Mouse (Mus musculus): ENCODE measurements at regions not wholly inside any gene's neighbourhood (a gene's known extent, or its start where the extent isn't known, plus 50 kb on each side); places are given as distances from the start of the nearest gene placed in this dataset.

DNA sequence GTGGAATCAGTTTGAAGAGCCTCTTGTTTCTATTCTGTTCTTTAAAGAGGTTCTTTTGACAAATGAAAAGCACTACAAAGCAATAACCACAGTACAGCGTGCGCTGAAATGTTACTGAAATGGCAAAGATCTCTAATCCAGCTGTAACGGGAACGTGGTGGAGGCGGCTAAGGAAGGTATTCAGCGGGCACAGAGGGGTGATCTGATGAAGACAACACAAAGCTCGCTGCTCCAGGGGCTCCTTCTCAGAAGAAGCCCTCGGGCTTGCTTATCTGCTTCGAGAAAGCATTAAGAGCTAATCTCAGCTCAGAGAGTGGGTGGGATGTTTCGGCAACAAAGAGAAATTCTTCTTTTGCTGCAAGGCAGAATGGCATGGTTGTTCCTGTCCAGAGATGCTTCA lies 258.2 kb upstream of the Arrdc4 start:
- no peaks in the 10 kb centered on the region for H3K4me1 ChIP-seq (replicated peaks)
- no peak overlapping the region for H3K27ac ChIP-seq
- no peaks in the 10 kb centered on the region for H3K9me3 ChIP-seq
- no peaks in the 10 kb centered on the region for H3K27me3 ChIP-seq (replicated peaks)
- H3K4me3 ChIP-seq (replicated peaks): no peak overlapping the region
- no peak overlapping the region for H3K9ac ChIP-seq
- no peak for ATAC-seq
- no peak overlapping the region for H3K4me2 ChIP-seq (replicated peaks)
- 82% methylated on average over 10 of the region's 10 CpGs for WGBS
- H3K36me3 ChIP-seq: no peaks in the 10 kb centered on the region

DNA sequence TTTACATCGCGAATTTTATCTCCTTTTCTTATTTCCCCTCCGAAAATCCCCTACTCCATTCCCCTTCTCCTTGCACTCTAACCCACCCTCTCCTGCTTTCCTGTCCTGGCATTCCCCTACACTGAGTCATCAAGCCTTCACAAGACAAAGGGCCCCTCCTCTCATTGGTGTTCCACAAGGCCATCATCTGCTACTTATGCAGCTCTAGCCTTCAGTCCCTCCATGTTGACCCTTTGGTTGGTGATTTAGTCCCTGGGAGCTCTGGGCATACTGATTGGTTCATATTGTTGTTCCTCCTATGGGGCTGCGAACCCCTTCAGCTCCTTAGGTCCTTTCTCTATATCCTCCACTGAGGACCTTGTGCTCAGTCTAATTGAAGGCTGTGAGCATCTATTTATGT lies 239.0 kb upstream of the Arrdc4 start:
- Histone ChIP-seq H3K4me1 (replicated peaks) (no peaks in the 10 kb centered on the region), H3K9ac (no peak overlapping the region), H3K36me3 (no peaks in the 10 kb centered on the region), H3K27me3 (replicated peaks) (no peaks in the 10 kb centered on the region), H3K4me2 (replicated peaks) (no peak overlapping the region), H3K9me3 (no peaks in the 10 kb centered on the region), H3K27ac (no peak overlapping the region), H3K4me3 (replicated peaks) (no peak overlapping the region)
- no peak for ATAC-seq
- WGBS: 89% methylated on average over 4 of the region's 4 CpGs

- Histone ChIP-seq H3K9me3 (no peaks in the 10 kb centered on the region), H3K9ac (no peak overlapping the region), H3K27me3 (replicated peaks) (no peaks in the 10 kb centered on the region), H3K4me3 (replicated peaks) (no peak overlapping the region), H3K36me3 (no peaks in the 10 kb centered on the region), H3K4me1 (replicated peaks) (no peaks in the 10 kb centered on the region), H3K4me2 (replicated peaks) (no peak overlapping the region), H3K27ac (no peak overlapping the region)
- ATAC-seq: no peak
- WGBS: 63% methylated on average over 1 of the region's 1 CpGs
Observed at GRCm38 (mm10) chr7:68983937-68984336, 234.9 kb upstream of the Arrdc4 start.

GRCm38 (mm10) chr7:68982914-68983502 lies 234.0 kb upstream of the Arrdc4 start:
- Histone ChIP-seq H3K4me2 (replicated peaks) (no peak overlapping the region), H3K36me3 (no peaks in the 10 kb centered on the region), H3K27ac (no peak overlapping the region), H3K4me3 (replicated peaks) (no peak overlapping the region), H3K4me1 (replicated peaks) (no peaks in the 10 kb centered on the region), H3K27me3 (replicated peaks) (no peaks in the 10 kb centered on the region), H3K9ac (no peak overlapping the region), H3K9me3 (no peaks in the 10 kb centered on the region)
- no peak for ATAC-seq
- WGBS: 85% methylated on average over 10 of the region's 10 CpGs

DNA sequence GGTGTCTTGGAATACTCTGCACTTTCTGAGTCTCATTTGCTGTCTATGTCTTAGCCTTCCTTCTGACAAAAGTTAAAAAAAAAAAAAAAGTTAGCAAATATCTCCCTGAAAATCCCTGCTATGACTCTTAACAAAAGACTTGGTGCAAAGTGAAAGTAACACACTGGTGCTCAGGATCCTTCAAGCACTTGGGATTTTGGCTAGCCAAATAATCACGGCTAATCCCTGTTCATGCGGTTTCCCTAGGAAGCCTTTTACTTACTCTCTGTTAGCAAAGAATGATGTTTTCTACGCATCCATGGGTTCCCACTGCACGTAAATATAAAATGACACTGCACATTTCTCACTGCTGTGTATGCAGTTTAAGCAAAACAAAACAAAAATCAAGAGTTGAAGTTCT lies 229.5 kb upstream of the Arrdc4 start:
- H3K27ac ChIP-seq: no peak overlapping the region
- no peak overlapping the region for H3K9ac ChIP-seq
- no peaks in the 10 kb centered on the region for H3K9me3 ChIP-seq
- 47% methylated on average over 4 of the region's 4 CpGs for WGBS
- H3K4me3 ChIP-seq (replicated peaks): no peak overlapping the region
- no peaks in the 10 kb centered on the region for H3K27me3 ChIP-seq (replicated peaks)
- ATAC-seq: no peak
- no peaks in the 10 kb centered on the region for H3K36me3 ChIP-seq
- no peak overlapping the region for H3K4me2 ChIP-seq (replicated peaks)
- H3K4me1 ChIP-seq (replicated peaks): 0 out of 2 replicates have a peak, but pooled peaks cover 4% of the 10 kb centered on the region

GRCm38 (mm10) chr7:68976813-68977752 lies 228.0 kb upstream of the Arrdc4 start:
- 40% methylated on average over 7 of the region's 7 CpGs for WGBS
- no peak overlapping the region for H3K4me2 ChIP-seq (replicated peaks)
- H3K36me3 ChIP-seq: no peaks in the 10 kb centered on the region
- H3K4me1 ChIP-seq (replicated peaks): 0 out of 2 replicates have a peak, but pooled peaks cover 4% of the 10 kb centered on the region
- no peaks in the 10 kb centered on the region for H3K9me3 ChIP-seq
- ATAC-seq: 0 out of 2 replicates have a peak, but pooled peaks have one; percentile 20
- no peak overlapping the region for H3K4me3 ChIP-seq (replicated peaks)
- H3K27ac ChIP-seq: no peak overlapping the region
- no peaks in the 10 kb centered on the region for H3K27me3 ChIP-seq (replicated peaks)
- no peak overlapping the region for H3K9ac ChIP-seq

GRCm38 (mm10) chr7:68975956-68976355 lies 226.9 kb upstream of the Arrdc4 start:
- ATAC-seq: no peak
- no peak overlapping the region for H3K27ac ChIP-seq
- WGBS: 45% methylated on average over 5 of the region's 5 CpGs

GRCm38 (mm10) chr7:68975580-68975894 lies 226.5 kb upstream of the Arrdc4 start:
- no peaks in the 10 kb centered on the region for H3K36me3 ChIP-seq
- no peak overlapping the region for H3K27ac ChIP-seq
- H3K9ac ChIP-seq: no peak overlapping the region
- H3K9me3 ChIP-seq: no peaks in the 10 kb centered on the region
- no peaks in the 10 kb centered on the region for H3K27me3 ChIP-seq (replicated peaks)
- 58% methylated on average over 2 of the region's 2 CpGs for WGBS
- no peak overlapping the region for H3K4me3 ChIP-seq (replicated peaks)
- H3K4me1 ChIP-seq (replicated peaks): 0 out of 2 replicates have a peak, but pooled peaks cover 4% of the 10 kb centered on the region
- no peak overlapping the region for H3K4me2 ChIP-seq (replicated peaks)
- no peak for ATAC-seq

More at GRCm38 (mm10) chr7:68975956-68976355, 226.9 kb upstream of the Arrdc4 start:
- Histone ChIP-seq H3K9me3 (no peaks in the 10 kb centered on the region), H3K4me2 (replicated peaks) (no peak overlapping the region), H3K4me1 (replicated peaks) (0 out of 2 replicates have a peak, but pooled peaks cover 4% of the 10 kb centered on the region), H3K27me3 (replicated peaks) (no peaks in the 10 kb centered on the region), H3K4me3 (replicated peaks) (no peak overlapping the region), H3K9ac (no peak overlapping the region), H3K36me3 (no peaks in the 10 kb centered on the region)

DNA sequence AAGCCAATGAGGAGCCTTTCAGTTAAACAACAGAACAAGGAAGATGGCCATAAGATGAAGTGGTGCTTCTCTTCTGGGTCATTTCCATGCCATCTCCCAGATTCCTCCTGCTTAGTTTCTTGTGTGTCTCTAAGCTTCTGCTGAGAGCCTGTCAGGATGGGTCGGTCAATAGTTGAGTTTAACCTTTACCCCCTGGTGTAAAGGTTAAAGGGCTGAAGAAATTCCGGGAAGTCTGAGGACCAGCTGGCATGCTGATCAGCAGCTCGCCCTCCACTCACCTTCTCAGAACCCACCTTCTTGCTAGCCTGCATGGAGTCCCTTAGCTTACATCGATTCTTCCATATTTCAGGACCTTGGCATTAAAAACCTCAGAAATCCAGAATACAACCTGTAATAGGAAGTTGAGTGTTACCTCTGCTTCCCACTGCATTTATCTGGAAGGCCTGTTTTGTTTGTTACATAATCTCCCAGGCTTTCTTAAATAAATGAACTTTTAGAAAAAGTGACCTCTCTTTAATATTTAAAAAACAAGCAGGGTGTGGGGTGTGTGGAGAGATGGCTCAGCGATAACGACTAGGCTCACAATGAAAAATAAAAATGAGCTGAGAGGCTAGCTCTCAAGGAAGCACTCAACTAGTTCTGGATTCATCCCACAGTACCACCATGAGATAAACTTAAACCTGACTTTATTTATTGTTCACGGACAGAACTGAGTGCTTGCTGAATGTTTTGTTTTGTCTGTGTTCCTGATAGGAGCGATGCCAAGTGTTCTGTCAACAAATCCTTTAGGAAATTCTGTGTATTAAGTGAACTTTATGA lies 225.9 kb upstream of the Arrdc4 start:
- Histone ChIP-seq H3K9me3 (no peaks in the 10 kb centered on the region), H3K9ac (no peak overlapping the region), H3K4me2 (replicated peaks) (no peak overlapping the region), H3K4me1 (replicated peaks) (0 out of 2 replicates have a peak, but pooled peaks cover 4% of the 10 kb centered on the region), H3K27me3 (replicated peaks) (no peaks in the 10 kb centered on the region), H3K4me3 (replicated peaks) (no peak overlapping the region), H3K27ac (no peak overlapping the region), H3K36me3 (no peaks in the 10 kb centered on the region)
- 70% methylated on average over 8 of the region's 8 CpGs for WGBS
- no peak for ATAC-seq

GRCm38 (mm10) chr7:68945886-68946863 lies 197.1 kb upstream of the Arrdc4 start:
- no peaks in the 10 kb centered on the region for H3K27me3 ChIP-seq (replicated peaks)
- H3K36me3 ChIP-seq: no peaks in the 10 kb centered on the region
- H3K9ac ChIP-seq: no peak overlapping the region
- H3K9me3 ChIP-seq: no peaks in the 10 kb centered on the region
- H3K4me1 ChIP-seq (replicated peaks): no peaks in the 10 kb centered on the region
- H3K4me3 ChIP-seq (replicated peaks): no peak overlapping the region
- WGBS: 38% methylated on average over 6 of the region's 6 CpGs
- no peak for ATAC-seq
- no peak overlapping the region for H3K27ac ChIP-seq
- no peak overlapping the region for H3K4me2 ChIP-seq (replicated peaks)

DNA sequence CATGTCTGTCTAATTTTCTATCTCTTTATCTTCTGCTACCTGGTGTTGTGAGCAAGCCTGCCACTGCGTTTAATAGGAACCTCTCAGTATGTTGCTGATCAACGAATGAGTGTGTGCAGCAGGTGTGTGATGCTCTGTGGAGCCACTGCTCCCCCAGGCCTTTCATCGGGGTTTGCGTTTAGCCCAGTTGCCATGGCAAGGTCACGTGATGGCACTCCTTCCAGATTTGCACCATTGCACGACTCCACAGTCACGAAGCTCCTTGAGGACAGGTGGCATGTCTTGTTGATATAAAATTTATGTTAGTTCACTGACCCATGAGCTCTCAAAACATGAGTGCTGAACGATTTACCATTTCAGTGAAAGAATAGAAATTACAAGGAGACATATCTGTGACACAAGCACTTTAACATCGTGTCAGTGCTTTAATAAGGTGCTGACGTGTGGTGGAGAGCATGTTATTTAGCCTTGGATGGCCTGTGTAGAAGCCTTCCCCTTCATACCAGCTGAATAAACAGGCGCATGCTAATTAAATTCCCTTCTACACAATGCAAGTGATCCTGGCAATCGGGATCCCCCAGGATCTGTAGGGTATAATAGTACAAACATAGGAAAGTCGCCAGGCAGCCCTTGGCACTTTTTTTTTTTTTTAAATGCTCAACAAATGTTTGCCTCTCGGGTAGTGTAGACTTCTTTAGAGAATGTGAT lies 181.7 kb upstream of the Arrdc4 start:
- 72% methylated on average over 14 of the region's 14 CpGs for WGBS
- H3K9ac ChIP-seq: no peak overlapping the region
- no peak overlapping the region for H3K4me2 ChIP-seq (replicated peaks)
- H3K4me3 ChIP-seq (replicated peaks): no peak overlapping the region
- H3K4me1 ChIP-seq (replicated peaks): no peaks in the 10 kb centered on the region
- no peaks in the 10 kb centered on the region for H3K9me3 ChIP-seq
- H3K36me3 ChIP-seq: no peaks in the 10 kb centered on the region
- ATAC-seq: no peak
- H3K27me3 ChIP-seq (replicated peaks): no peaks in the 10 kb centered on the region
- no peak overlapping the region for H3K27ac ChIP-seq
